Mouse (Mus musculus) thymus, adult 2 months (tissue): Measurements from ENCODE around the gene Cdh18.

Experiments
- CTCF ChIP-seq: fragments of 200-500 bp; IDR thresholded peaks from 2 replicates; pipeline ENCODE4 v1.5.1; 2012; ENCODE audit warnings: mild to moderate bottlenecking, control low read depth, low read length, moderate library complexity, borderline replicate concordance; ENCODE audit not compliant: control insufficient read depth, poor library complexity, insufficient read depth; ENCODE audit errors: extremely low read depth
- POLR2A ChIP-seq: fragments of 200-500 bp; IDR thresholded peaks from 2 replicates; pipeline ENCODE4 v1.6.1; 2012; ENCODE audit warnings: mild to moderate bottlenecking, low read length, control low read depth, moderate library complexity; ENCODE audit not compliant: control insufficient read depth, poor library complexity, insufficient read depth; ENCODE audit errors: extremely low read depth

DNA sequence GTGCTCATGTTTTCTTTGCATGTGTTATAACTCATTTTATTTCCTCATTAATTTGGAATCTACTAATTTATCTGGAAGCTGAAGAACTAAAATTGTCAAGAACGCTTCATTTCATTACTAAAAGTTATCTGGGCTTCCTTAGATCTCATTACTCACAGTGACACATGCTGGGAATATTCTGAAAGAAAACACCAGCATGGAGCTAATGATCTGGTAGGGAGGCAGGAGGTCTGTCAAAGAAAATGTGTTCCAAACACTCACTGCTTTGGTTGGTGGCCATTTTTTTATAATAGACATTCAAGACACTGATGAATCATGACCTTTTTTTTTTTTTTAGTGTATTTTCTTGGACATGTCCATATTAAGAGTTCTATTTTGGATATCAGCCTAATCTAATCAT lies 899.7 kb downstream of the Cdh18 start:
- TF ChIP-seq CTCF (no peak), POLR2A (no peak)
